Mouse (Mus musculus): ENCODE measurements around the gene Slc19a2. TPM values are rescaled to one million over a fixed set of nuclear protein-coding genes. Genes with fewer than 3 reads are reported as not detected.

The Slc19a2 gene
- polyA plus RNA-seq, 1 experiment from 2014 or later = 11.6 TPM

DNA sequence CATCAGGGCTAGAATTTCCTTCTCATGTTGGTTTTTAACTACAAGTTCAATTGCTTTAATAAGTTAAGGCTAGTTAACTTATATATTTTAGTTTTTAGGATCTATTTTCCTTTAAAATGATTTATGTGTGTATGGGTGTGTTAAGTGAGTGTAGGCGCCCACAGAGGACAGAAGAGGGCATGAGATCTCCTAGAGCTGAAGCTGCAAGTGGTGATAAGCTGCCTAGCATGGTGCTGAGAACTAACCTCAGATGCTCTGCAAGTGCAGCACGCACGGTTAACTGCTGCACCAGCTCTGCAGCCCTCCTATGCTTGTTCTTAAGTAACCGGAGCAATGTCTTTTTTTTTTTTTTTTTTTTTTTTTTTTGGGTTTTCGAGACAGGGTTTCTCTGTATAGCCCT is 47.6 kb downstream of the Slc19a2 start:
- H3K9me3 ChIP-seq = no peaks in the 10 kb centered on the region
- H3K4me3 ChIP-seq = no peak overlapping the region
- H3K9ac ChIP-seq = no peak overlapping the region
- H3K4me1 ChIP-seq = no peaks in the 10 kb centered on the region
- no peaks in the 10 kb centered on the region for H3K27me3 ChIP-seq
- ATAC-seq (ENCODE audit: insufficient number of reproducible peaks, low FRiP score, low TSS enrichment, low read depth) = no peak
- peaks cover 74% of the 10 kb centered on the region for H3K36me3 ChIP-seq
- H3K4me2 ChIP-seq = no peak overlapping the region
- WGBS = 94% methylated on average over 4 of the region's 5 CpGs
- H3K27ac ChIP-seq = no peak overlapping the region

DNA sequence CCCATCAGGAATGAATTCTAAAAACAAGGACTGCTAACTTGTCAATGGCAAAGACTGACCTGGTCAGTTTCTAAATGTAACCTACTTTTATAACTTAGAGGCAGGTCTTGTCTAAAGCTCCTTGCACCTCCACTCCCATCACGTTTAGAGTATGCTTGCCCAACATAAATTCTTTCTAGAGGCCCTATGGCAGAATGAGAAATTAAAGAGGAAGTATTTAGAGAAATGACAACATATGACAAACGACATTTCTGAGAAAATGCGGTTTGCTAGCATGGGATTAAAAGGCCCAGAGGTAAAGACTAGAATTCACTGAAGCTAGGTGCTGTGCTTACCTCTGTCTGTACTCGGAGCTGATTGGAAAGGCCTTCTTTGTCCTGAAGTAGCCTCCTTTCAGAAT is 53.1 kb downstream of the Slc19a2 start:
- WGBS = 86% methylated on average over 4 of the region's 4 CpGs
- peaks cover 51% of the 10 kb centered on the region for H3K36me3 ChIP-seq
- H3K9me3 ChIP-seq = no peaks in the 10 kb centered on the region
- no peak overlapping the region for H3K27ac ChIP-seq
- H3K4me2 ChIP-seq = no peak overlapping the region
- H3K4me3 ChIP-seq = no peak overlapping the region
- peaks cover 12% of the 10 kb centered on the region for H3K4me1 ChIP-seq
- H3K27me3 ChIP-seq = no peaks in the 10 kb centered on the region
- no peak for ATAC-seq (ENCODE audit: insufficient number of reproducible peaks, low FRiP score, low TSS enrichment, low read depth)
- no peak overlapping the region for H3K9ac ChIP-seq

DNA sequence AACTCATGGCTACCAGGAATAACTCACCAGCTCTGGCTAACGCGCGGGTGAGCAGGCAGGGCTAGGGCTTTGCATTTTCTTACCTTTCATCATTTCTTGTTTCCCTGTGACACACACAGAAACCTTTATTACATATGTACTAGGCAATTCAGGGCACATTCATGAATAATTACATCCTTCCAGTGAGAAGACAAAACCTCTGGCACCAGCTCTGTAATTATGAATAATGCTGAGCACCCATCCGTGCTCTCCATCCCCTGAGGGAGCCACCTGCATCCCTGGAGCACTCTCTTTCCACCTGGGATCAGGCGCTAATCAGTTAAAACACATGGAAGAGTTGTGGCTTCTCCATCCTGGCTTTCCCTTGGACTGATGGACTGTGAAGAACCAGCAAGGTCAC is 55.0 kb downstream of the Slc19a2 start, which contains the start of gene Nme7:
Nme7 (plus strand) TSS at position 301 of the 400 bp plus-strand sequence.
- Histone ChIP-seq H3K9me3 (no peaks in the 10 kb centered on the region), H3K27ac (no peak within 1 kb of the TSS), H3K36me3 (peaks cover 37% of the 10 kb centered on the region), H3K9ac (no peak within 1 kb of the TSS), H3K4me3 (no peak within 1 kb of the TSS), H3K4me2 (no peak within 1 kb of the TSS), H3K4me1 (peaks cover 17% of the 10 kb centered on the region), H3K27me3 (no peaks in the 10 kb centered on the region)
- 83% methylated on average over 5 of the region's 5 CpGs for WGBS
- no peak for ATAC-seq (ENCODE audit: insufficient number of reproducible peaks, low FRiP score, low TSS enrichment, low read depth)

DNA sequence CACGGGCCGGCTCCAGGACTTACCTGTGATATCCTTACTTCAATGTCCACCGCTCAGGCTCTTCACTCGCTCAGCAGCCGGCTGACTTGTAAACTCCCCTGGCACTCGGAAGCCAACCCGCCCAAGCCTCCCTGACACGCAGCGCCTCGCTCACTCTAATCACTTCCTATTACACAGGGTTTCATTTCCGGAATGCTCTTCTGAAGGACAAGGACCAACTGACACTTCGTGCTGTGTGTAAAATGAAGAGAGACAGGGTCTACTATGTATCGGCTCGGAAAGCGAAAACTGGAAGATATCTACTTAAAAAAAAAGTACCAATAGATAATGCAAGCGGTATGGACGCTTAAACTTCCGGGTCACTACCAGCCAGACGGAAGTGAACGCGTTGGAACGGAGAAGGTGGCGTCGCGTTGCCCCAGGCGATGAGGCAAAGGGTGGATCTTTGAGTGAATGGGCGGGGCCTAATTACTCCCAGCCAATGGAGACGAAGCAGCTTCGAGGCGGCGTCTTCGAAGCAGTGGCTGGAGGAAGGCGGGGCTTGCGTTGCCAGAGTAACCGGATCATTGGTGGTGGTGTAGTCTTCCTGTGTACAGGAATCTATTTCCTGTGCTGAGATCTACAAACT is 58.4 kb downstream of the Slc19a2 start, which contains the start of gene Blzf1:
Blzf1 (minus strand) TSS at position 366 of the 628 bp plus-strand sequence.
- H3K4me3 ChIP-seq = peak within 1 kb of the TSS; percentile 82
- no peaks in the 10 kb centered on the region for H3K9me3 ChIP-seq
- peak; percentile 98 for ATAC-seq (ENCODE audit: insufficient number of reproducible peaks, low FRiP score, low TSS enrichment, low read depth)
- H3K27ac ChIP-seq = peak within 1 kb of the TSS; percentile 86
- peaks cover 9% of the 10 kb centered on the region for H3K36me3 ChIP-seq
- H3K4me2 ChIP-seq = peak within 1 kb of the TSS; percentile 59
- H3K4me1 ChIP-seq = peaks cover 17% of the 10 kb centered on the region
- H3K27me3 ChIP-seq = no peaks in the 10 kb centered on the region
- under 1% methylated on average over 35 of the region's 35 CpGs for WGBS
- peak within 1 kb of the TSS; percentile 70 for H3K9ac ChIP-seq

DNA sequence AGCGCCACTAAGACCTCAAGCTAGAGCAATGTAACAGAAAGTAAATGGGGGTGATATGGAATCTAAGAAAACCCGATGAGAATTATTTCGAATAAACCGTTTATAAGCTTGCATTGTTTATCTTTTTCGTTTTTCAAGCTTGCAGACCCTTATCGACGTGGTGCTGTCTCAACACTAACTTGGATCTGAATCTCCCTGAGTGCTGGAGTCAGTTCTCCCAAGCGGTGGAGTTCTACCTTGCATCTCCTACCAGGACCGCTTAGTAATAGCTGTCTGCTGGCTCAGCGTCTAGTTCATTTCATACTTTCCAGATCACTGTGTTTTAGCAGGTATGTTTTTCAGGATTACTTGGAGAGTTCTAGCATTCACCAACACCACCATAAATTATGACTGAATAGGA is 59.1 kb downstream of the Slc19a2 start:
- H3K4me1 ChIP-seq = peaks cover 17% of the 10 kb centered on the region
- H3K4me3 ChIP-seq = peak overlapping the region; percentile 82
- WGBS = 11% methylated on average over 10 of the region's 10 CpGs
- H3K27ac ChIP-seq = peak overlapping the region; percentile 86
- no peaks in the 10 kb centered on the region for H3K27me3 ChIP-seq
- H3K9ac ChIP-seq = peak overlapping the region; percentile 52
- ATAC-seq (ENCODE audit: insufficient number of reproducible peaks, low FRiP score, low TSS enrichment, low read depth) = no peak
- no peaks in the 10 kb centered on the region for H3K9me3 ChIP-seq
- peaks cover 10% of the 10 kb centered on the region; the same call in 1 of the 2 replicates for H3K36me3 ChIP-seq
- H3K4me2 ChIP-seq = peak overlapping the region; percentile 59

DNA sequence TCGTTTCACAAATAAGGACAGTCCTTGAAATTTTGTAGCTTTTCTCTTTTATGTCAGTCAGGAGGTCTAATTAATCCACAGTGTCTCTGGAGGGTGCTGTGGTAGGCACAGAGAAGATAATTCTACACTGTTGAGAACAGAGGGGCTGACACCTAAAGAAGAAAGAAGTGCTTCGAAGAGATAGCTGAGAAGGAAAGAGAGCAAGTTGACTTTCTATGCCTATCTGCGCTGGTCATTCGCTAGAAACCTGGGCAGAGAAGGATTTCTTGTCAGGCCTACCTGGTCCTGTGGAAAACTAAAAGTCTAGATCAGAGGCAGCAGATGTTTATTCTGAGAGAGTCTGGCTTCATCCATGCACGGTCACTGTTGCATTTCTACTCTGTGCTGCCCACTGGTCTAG is 65.2 kb downstream of the Slc19a2 start:
- ATAC-seq (ENCODE audit: insufficient number of reproducible peaks, low FRiP score, low TSS enrichment, low read depth) = no peak
- Histone ChIP-seq H3K9me3 (no peaks in the 10 kb centered on the region), H3K27ac (no peak overlapping the region), H3K4me2 (no peak overlapping the region), H3K27me3 (no peaks in the 10 kb centered on the region), H3K36me3 (0 out of 2 replicates have a peak, but pooled peaks cover 8% of the 10 kb centered on the region), H3K4me1 (no peaks in the 10 kb centered on the region), H3K9ac (no peak overlapping the region), H3K4me3 (no peak overlapping the region)
- WGBS = 85% methylated on average over 5 of the region's 5 CpGs

Other genes starting within 250 kb of the Slc19a2 start
- gene Sele, start 200.8 kb upstream of the Slc19a2 start, polyA plus RNA-seq (2015; fragmentation: Nextera tagmentation; extraction: Ambion mirVana) = 0.25 and 0.26 TPM in 2 replicates
- 0.74 and 1.0 TPM in 2 replicates for gene Sell, start 187.1 kb upstream of the Slc19a2 start, polyA plus RNA-seq (2015; fragmentation: Nextera tagmentation; extraction: Ambion mirVana)
- gene Selp, start 133.8 kb upstream of the Slc19a2 start, polyA plus RNA-seq (2015; fragmentation: Nextera tagmentation; extraction: Ambion mirVana) = 0.36 and 0.57 TPM in 2 replicates
- gene F5, start 97.2 kb upstream of the Slc19a2 start, polyA plus RNA-seq (2015; fragmentation: Nextera tagmentation; extraction: Ambion mirVana) = 0.24 and 0.36 TPM in 2 replicates
- 5.5 and 6.4 TPM in 2 replicates for gene Ccdc181, start 26.5 kb downstream of the Slc19a2 start, polyA plus RNA-seq (2015; fragmentation: Nextera tagmentation; extraction: Ambion mirVana)
- gene Nme7, start 55.1 kb downstream of the Slc19a2 start, polyA plus RNA-seq (2015; fragmentation: Nextera tagmentation; extraction: Ambion mirVana) = 30.3 and 31.4 TPM in 2 replicates
- gene Blzf1, start 58.4 kb downstream of the Slc19a2 start, polyA plus RNA-seq (2015; fragmentation: Nextera tagmentation; extraction: Ambion mirVana) = 45.5 and 46.2 TPM in 2 replicates
- 23.6 and 26.4 TPM in 2 replicates for gene Atp1b1, start 209.3 kb downstream of the Slc19a2 start, polyA plus RNA-seq (2015; fragmentation: Nextera tagmentation; extraction: Ambion mirVana)